Mouse (Mus musculus): ENCODE measurements around the gene Rgs8. TPM values are rescaled to one million over a fixed set of nuclear protein-coding genes. Genes with fewer than 3 reads are reported as not detected.

The Rgs8 gene
- polyA plus RNA-seq, 1 experiment from 2014 or later: 0.09 TPM

GRCm38 (mm10) chr1:153660982-153661688, 8.3 kb downstream of the Rgs8 start:
- H3K9ac ChIP-seq: no peak overlapping the region
- H3K27ac ChIP-seq: no peak overlapping the region
- 0 out of 2 replicates have a peak, but pooled peaks cover 3% of the 10 kb centered on the region for H3K4me1 ChIP-seq (replicated peaks)
- no peak overlapping the region for H3K4me2 ChIP-seq
- no peaks in the 10 kb centered on the region for H3K9me3 ChIP-seq (replicated peaks)
- H3K36me3 ChIP-seq: no peaks in the 10 kb centered on the region
- H3K4me3 ChIP-seq (replicated peaks): no peak overlapping the region
- WGBS (ENCODE audit: insufficient replicate concordance): 37% methylated on average over 15 of the region's 15 CpGs
- H3K27me3 ChIP-seq: peaks cover 18% of the 10 kb centered on the region
- DNase-seq: no peak
- ATAC-seq (ENCODE audit: low read depth): 0 out of 2 replicates have a peak, but pooled peaks have one; percentile 12

DNA sequence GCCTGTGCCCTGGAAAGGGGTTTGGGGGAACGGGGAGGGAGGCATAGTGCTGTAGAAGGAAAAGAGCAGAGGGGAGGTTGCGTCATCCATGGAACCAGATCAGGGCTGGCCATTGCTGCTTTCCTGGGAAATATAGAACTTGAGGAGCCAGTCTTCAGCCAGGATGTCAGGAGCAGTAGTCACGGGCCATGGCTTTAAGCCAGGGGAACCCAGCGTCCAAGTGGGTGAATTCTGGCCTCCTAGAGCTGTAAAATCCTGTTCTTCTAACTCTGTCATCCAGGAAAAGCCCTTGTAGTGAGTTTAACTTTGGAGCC, 8.8 kb downstream of the Rgs8 start:
- 45% methylated on average over 4 of the region's 4 CpGs for WGBS (ENCODE audit: insufficient replicate concordance)
- no peak for DNase-seq
- Histone ChIP-seq H3K36me3 (no peaks in the 10 kb centered on the region), H3K9me3 (replicated peaks) (no peaks in the 10 kb centered on the region), H3K9ac (no peak overlapping the region), H3K27me3 (peaks cover 18% of the 10 kb centered on the region), H3K4me3 (replicated peaks) (no peak overlapping the region), H3K27ac (no peak overlapping the region), H3K4me2 (no peak overlapping the region), H3K4me1 (replicated peaks) (0 out of 2 replicates have a peak, but pooled peaks cover 3% of the 10 kb centered on the region)
- no peak for ATAC-seq (ENCODE audit: low read depth)

GRCm38 (mm10) chr1:153662362-153662761, 9.5 kb downstream of the Rgs8 start:
- H3K9me3 ChIP-seq (replicated peaks): no peaks in the 10 kb centered on the region
- H3K4me1 ChIP-seq (replicated peaks): 0 out of 2 replicates have a peak, but pooled peaks cover 3% of the 10 kb centered on the region
- H3K27ac ChIP-seq: no peak overlapping the region
- ATAC-seq (ENCODE audit: low read depth) (no peak), DNase-seq (no peak)
- no peak overlapping the region for H3K9ac ChIP-seq
- no peaks in the 10 kb centered on the region for H3K36me3 ChIP-seq
- no peak overlapping the region for H3K4me3 ChIP-seq (replicated peaks)
- WGBS (ENCODE audit: insufficient replicate concordance): 16% methylated on average over 4 of the region's 4 CpGs
- peaks cover 18% of the 10 kb centered on the region for H3K27me3 ChIP-seq
- no peak overlapping the region for H3K4me2 ChIP-seq

DNA sequence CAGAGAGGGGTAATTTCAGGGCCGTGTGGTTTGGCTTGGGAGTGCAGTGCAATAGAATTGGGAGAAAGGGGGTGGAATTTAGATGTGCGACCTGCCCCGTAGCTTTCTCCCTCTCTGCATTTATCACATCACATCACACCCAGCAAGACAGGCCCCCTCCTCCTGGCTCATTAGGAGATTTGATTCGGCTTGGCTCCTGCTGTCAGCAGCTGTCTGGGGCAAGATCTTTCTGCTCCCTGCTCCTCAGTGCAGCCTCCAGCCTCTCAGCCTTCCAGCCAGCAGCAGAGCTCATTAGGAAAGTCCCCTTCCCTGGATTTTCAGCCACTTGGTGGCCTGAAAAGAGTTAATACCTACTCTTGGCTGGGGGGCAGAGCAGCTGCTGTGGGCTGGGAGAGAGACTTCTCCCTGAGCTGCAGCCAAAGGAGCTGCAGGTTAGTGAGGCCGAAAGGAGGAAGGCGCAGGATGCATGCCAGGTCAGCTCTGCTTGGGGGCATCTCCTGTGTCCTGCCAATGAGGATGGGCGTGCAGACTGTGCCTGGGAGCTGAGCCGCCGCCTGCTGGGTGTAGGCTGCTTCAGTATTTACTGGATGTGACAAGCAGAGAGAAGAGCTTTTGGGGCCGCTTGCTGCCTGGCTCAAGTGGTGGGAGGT, 12.4 kb downstream of the Rgs8 start:
- DNase-seq (no peak), ATAC-seq (ENCODE audit: low read depth) (no peak)
- H3K27ac ChIP-seq: no peak overlapping the region
- H3K4me3 ChIP-seq (replicated peaks): no peak overlapping the region
- H3K9ac ChIP-seq: no peak overlapping the region
- WGBS (ENCODE audit: insufficient replicate concordance): 11% methylated on average over 10 of the region's 10 CpGs
- H3K4me1 ChIP-seq (replicated peaks): 0 out of 2 replicates have a peak, but pooled peaks cover 3% of the 10 kb centered on the region
- H3K27me3 ChIP-seq: peaks cover 22% of the 10 kb centered on the region
- no peaks in the 10 kb centered on the region for H3K36me3 ChIP-seq
- no peaks in the 10 kb centered on the region for H3K9me3 ChIP-seq (replicated peaks)
- H3K4me2 ChIP-seq: no peak overlapping the region

DNA sequence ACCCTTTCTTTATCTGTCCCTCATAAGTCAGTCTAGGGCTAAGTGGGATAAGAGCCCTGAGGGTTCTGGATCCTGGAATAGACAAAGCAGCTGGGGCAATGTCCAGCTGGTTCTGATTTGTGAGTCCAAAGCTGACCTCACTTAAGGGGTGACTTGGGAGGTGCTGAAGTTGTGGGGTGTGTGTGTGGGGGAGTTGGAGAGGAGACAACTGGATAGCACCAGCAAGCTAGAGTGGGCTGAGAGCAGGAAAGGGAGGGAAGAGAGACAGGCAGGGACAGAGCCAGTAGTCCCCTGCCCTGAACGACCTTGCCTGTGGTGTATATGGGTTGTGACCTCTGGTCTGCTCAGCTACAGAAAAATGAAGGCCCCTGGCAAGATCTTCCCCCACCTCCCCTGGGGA, 13.4 kb downstream of the Rgs8 start:
- DNase-seq: no peak
- H3K27me3 ChIP-seq: peaks cover 22% of the 10 kb centered on the region
- 4% methylated on average over 1 of the region's 1 CpGs for WGBS (ENCODE audit: insufficient replicate concordance)
- no peak for ATAC-seq (ENCODE audit: low read depth)
- no peaks in the 10 kb centered on the region for H3K36me3 ChIP-seq
- no peaks in the 10 kb centered on the region for H3K9me3 ChIP-seq (replicated peaks)
- no peak overlapping the region for H3K4me2 ChIP-seq
- no peak overlapping the region for H3K27ac ChIP-seq
- H3K4me3 ChIP-seq (replicated peaks): no peak overlapping the region
- 0 out of 2 replicates have a peak, but pooled peaks cover 3% of the 10 kb centered on the region for H3K4me1 ChIP-seq (replicated peaks)
- H3K9ac ChIP-seq: no peak overlapping the region

DNA sequence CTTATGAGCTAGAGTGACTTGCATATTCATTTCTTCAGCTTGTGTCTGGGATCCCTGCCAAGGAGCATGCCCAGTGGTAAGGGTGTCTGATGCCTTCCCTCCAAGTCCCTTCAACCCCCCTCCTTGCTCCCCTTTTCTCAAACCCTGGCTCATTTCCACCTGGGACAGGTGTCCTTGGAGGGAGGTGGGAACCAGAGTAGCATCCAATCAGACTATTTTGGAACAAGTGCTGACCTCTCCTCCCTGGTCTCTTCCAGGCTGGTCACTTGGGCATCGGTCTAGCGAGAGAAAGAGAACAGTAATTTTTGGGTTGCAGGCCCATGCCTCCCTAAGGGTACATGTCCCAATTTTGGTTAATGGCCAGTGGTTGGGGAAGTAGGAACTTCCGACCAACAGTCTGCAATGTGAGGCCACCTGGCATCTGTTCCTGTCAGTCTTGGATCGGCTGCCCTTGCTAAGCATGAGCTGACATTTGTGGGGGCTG, 14.5 kb downstream of the Rgs8 start:
- 39% methylated on average over 4 of the region's 4 CpGs for WGBS (ENCODE audit: insufficient replicate concordance)

DNA sequence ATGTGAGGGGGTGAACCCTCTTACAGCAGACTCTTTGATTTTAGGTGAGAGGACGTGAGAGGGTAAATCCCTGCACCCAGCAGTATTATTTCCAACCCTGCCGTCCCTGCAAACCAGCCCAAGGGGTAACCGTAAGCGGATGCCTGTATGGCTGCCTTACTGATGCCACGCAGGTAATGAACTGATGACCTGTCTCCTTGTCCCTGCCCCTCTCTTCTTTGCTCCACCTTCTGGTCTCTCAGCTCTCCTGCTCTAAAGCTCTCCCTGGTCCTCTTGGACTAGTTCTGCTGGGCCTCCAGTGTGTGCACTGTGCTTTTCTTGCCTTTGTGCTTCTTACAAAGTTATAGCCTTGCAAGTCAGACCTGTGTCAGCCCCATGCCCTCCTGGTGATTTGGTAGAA, 15.0 kb downstream of the Rgs8 start:
- H3K9me3 ChIP-seq (replicated peaks): no peaks in the 10 kb centered on the region
- H3K27me3 ChIP-seq: peaks cover 22% of the 10 kb centered on the region
- H3K4me3 ChIP-seq (replicated peaks): no peak overlapping the region
- WGBS (ENCODE audit: insufficient replicate concordance): 55% methylated on average over 5 of the region's 5 CpGs
- H3K27ac ChIP-seq: no peak overlapping the region
- DNase-seq (no peak), ATAC-seq (ENCODE audit: low read depth) (no peak)
- no peaks in the 10 kb centered on the region for H3K4me1 ChIP-seq (replicated peaks)
- no peaks in the 10 kb centered on the region for H3K36me3 ChIP-seq
- H3K9ac ChIP-seq: no peak overlapping the region
- H3K4me2 ChIP-seq: no peak overlapping the region

More for the DNA sequence above, 14.5 kb downstream of the Rgs8 start:
- ATAC-seq (ENCODE audit: low read depth): no peak
- DNase-seq: no peak
- no peaks in the 10 kb centered on the region for H3K4me1 ChIP-seq (replicated peaks)
- H3K27me3 ChIP-seq: peaks cover 22% of the 10 kb centered on the region
- H3K9me3 ChIP-seq (replicated peaks): no peaks in the 10 kb centered on the region
- H3K9ac ChIP-seq: no peak overlapping the region
- H3K4me2 ChIP-seq: no peak overlapping the region
- no peak overlapping the region for H3K4me3 ChIP-seq (replicated peaks)
- no peak overlapping the region for H3K27ac ChIP-seq
- no peaks in the 10 kb centered on the region for H3K36me3 ChIP-seq

GRCm38 (mm10) chr1:153669086-153669485, 16.3 kb downstream of the Rgs8 start:
- Histone ChIP-seq H3K4me1 (replicated peaks) (no peaks in the 10 kb centered on the region), H3K27me3 (peaks cover 22% of the 10 kb centered on the region), H3K36me3 (no peaks in the 10 kb centered on the region), H3K4me2 (no peak overlapping the region), H3K9ac (no peak overlapping the region), H3K27ac (no peak overlapping the region), H3K9me3 (replicated peaks) (no peaks in the 10 kb centered on the region), H3K4me3 (replicated peaks) (no peak overlapping the region)
- WGBS (ENCODE audit: insufficient replicate concordance): 61% methylated on average over 7 of the region's 7 CpGs
- ATAC-seq (ENCODE audit: low read depth): no peak
- DNase-seq: no peak

DNA sequence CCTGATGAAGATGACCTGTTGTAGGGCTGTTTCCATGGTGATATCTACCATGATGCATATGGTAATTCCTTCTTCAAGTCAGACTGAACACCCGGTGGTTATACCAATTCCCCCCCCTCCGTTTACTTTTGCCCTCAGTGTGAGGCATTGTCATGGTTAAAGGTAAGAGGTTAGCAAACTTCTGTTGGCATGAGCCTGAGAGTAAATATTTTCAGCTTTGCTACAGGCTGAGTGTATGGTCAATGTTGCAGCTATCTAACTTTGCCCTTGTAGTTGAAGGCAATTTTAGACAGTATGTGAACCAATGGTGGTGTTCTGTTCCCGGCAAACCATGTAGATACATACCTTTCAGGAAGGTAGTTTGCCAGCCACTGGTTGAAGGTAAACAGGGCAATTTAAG, 16.9 kb downstream of the Rgs8 start:
- no peak for DNase-seq
- no peak overlapping the region for H3K9ac ChIP-seq
- WGBS (ENCODE audit: insufficient replicate concordance): 59% methylated on average over 3 of the region's 3 CpGs
- H3K4me1 ChIP-seq (replicated peaks): no peaks in the 10 kb centered on the region
- no peak overlapping the region for H3K4me3 ChIP-seq (replicated peaks)
- ATAC-seq (ENCODE audit: low read depth): no peak
- peaks cover 17% of the 10 kb centered on the region for H3K27me3 ChIP-seq
- no peak overlapping the region for H3K27ac ChIP-seq
- H3K4me2 ChIP-seq: no peak overlapping the region
- H3K36me3 ChIP-seq: no peaks in the 10 kb centered on the region
- H3K9me3 ChIP-seq (replicated peaks): no peaks in the 10 kb centered on the region

DNA sequence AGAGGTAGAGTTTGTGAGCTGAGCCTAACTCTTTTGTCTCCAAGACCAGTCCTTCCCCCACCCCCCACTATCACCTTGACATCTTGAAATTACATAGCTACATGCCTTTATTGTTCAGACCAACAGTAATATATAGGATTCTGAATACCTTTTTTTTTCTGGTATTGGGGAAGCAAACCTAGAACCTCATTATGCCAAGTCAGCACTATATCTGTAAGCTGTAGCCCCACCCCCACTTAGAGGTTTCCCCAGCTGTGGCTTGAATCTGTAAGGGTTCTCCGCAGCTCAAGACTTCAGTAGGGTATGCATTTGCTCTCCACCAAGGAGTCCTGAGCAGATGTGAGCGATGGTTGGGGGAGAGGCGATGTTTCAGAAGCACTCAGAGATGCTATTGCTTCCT, 18.5 kb downstream of the Rgs8 start:
- no peak overlapping the region for H3K9ac ChIP-seq
- H3K4me1 ChIP-seq (replicated peaks): no peaks in the 10 kb centered on the region
- no peaks in the 10 kb centered on the region for H3K36me3 ChIP-seq
- H3K9me3 ChIP-seq (replicated peaks): no peaks in the 10 kb centered on the region
- 49% methylated on average over 3 of the region's 3 CpGs for whole genome bisulfite sequencing (ENCODE audit: insufficient replicate concordance)
- no peak overlapping the region for H3K4me3 ChIP-seq (replicated peaks)
- H3K4me2 ChIP-seq: no peak overlapping the region
- DNase-seq (no peak), ATAC-seq (ENCODE audit: low read depth) (no peak)
- H3K27ac ChIP-seq: no peak overlapping the region
- peaks cover 5% of the 10 kb centered on the region; the same call in 1 of the 2 replicates for H3K27me3 ChIP-seq

GRCm38 (mm10) chr1:153672698-153673097, 19.9 kb downstream of the Rgs8 start:
- H3K9me3 ChIP-seq (replicated peaks): no peaks in the 10 kb centered on the region
- no peaks in the 10 kb centered on the region for H3K4me1 ChIP-seq (replicated peaks)
- no peak overlapping the region for H3K4me2 ChIP-seq
- ATAC-seq (ENCODE audit: low read depth) (no peak), DNase-seq (no peak)
- 64% methylated on average over 9 of the region's 9 CpGs for WGBS (ENCODE audit: insufficient replicate concordance)
- H3K27me3 ChIP-seq: peaks cover 3% of the 10 kb centered on the region; the same call in 1 of the 2 replicates
- H3K4me3 ChIP-seq (replicated peaks): no peak overlapping the region
- H3K9ac ChIP-seq: no peak overlapping the region
- no peak overlapping the region for H3K27ac ChIP-seq
- no peaks in the 10 kb centered on the region for H3K36me3 ChIP-seq

GRCm38 (mm10) chr1:153673900-153674299, 21.1 kb downstream of the Rgs8 start:
- no peak for DNase-seq
- no peak overlapping the region for H3K27ac ChIP-seq
- H3K9me3 ChIP-seq (replicated peaks): no peaks in the 10 kb centered on the region
- no peak for ATAC-seq (ENCODE audit: low read depth)
- H3K9ac ChIP-seq: no peak overlapping the region
- 78% methylated on average over 12 of the region's 12 CpGs for WGBS (ENCODE audit: insufficient replicate concordance)
- no peaks in the 10 kb centered on the region for H3K4me1 ChIP-seq (replicated peaks)
- H3K4me2 ChIP-seq: no peak overlapping the region
- no peaks in the 10 kb centered on the region for H3K27me3 ChIP-seq
- no peaks in the 10 kb centered on the region for H3K36me3 ChIP-seq
- H3K4me3 ChIP-seq (replicated peaks): no peak overlapping the region

Data from liver, embryonic 13.5 days (tissue).